Mouse (Mus musculus): ENCODE results near the gene Tmem117. TPM values are rescaled to one million over a fixed set of nuclear protein-coding genes. Genes with fewer than 3 reads are reported as not detected.

The Tmem117 gene
- polyA plus RNA-seq, 1 experiment, result 0.42 TPM

DNA sequence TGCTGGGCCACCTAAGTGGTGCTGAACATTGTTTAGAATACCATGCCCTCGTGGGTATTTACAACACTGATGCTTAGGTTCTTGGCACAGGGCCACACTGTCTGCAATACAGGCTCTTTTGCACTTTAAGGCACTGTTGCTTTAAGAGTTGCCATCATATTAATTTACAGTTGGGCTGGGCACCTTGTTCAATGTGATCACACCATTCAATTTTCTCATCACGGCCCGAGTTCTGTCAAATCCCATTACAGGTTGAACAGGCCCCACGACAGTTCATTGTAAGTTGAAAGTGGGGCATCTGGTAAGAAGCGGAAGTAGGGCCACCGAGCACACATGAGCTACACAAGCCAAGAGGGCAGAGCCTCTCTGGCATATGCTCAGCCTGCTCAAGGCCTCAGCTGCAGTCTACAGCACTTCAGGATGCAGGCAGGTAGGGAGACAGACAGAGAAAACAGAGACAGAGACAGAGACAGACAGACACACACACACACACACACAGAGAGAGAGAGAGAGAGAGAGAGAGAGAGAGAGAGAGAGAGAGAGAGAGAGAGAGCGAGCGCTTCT is 478.3 kb downstream of the Tmem117 start:
- H3K27ac ChIP-seq (ENCODE audit: control insufficient read depth, insufficient read depth, low read length), result no peak overlapping the region
- H3K36me3 ChIP-seq (ENCODE audit: control insufficient read depth, insufficient read depth, low read length), result no peaks in the 10 kb centered on the region
- WGBS, result 81% methylated on average over 8 of the region's 8 CpGs
- no peak for DNase-seq
- H3K4me1 ChIP-seq (replicated peaks; ENCODE audit: control insufficient read depth, insufficient read depth, low read length), result no peaks in the 10 kb centered on the region
- TF ChIP-seq CTCF (IDR thresholded peaks at IDR 0.05; ENCODE audit: borderline replicate concordance, control insufficient read depth, extremely low read depth, insufficient read depth, low read length, poor library complexity) (no peak), POLR2A (IDR thresholded peaks at IDR 0.05; ENCODE audit: control insufficient read depth, extremely low read depth, insufficient read depth, low read length, poor library complexity) (no peak)
- H3K27me3 ChIP-seq (ENCODE audit: control insufficient read depth, insufficient read depth, low read length), result no peaks in the 10 kb centered on the region
- no peak overlapping the region for H3K4me3 ChIP-seq (ENCODE audit: control insufficient read depth, insufficient read depth, low read length)

DNA sequence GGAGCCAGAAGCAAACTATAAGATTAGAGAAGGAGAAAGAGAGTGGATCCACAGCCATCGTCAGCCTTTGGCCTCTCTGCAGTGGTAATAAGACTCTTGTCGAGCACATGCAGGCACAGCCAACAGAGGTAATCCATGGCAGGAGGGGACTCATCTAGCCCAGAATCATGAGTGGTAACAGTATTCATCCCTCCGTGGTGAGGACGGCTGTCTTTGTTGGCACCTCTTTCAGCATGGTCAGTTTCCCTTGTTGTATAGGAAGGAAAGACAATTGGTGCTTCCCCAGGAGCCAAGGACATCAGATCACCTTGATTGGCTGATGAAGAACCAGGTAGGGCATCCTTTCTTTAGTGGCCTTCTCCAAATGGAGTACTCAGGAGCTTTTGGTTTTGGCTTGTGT is 479.6 kb downstream of the Tmem117 start:
- H3K4me3 ChIP-seq (ENCODE audit: control insufficient read depth, insufficient read depth, low read length), result no peak overlapping the region
- H3K36me3 ChIP-seq (ENCODE audit: control insufficient read depth, insufficient read depth, low read length), result no peaks in the 10 kb centered on the region
- no peaks in the 10 kb centered on the region for H3K27me3 ChIP-seq (ENCODE audit: control insufficient read depth, insufficient read depth, low read length)
- TF ChIP-seq POLR2A (IDR thresholded peaks at IDR 0.05; ENCODE audit: control insufficient read depth, extremely low read depth, insufficient read depth, low read length, poor library complexity) (no peak), CTCF (IDR thresholded peaks at IDR 0.05; ENCODE audit: borderline replicate concordance, control insufficient read depth, extremely low read depth, insufficient read depth, low read length, poor library complexity) (no peak)
- H3K4me1 ChIP-seq (replicated peaks; ENCODE audit: control insufficient read depth, insufficient read depth, low read length), result no peaks in the 10 kb centered on the region
- no peak for DNase-seq
- 93% methylated on average over 4 of the region's 4 CpGs for WGBS
- H3K27ac ChIP-seq (ENCODE audit: control insufficient read depth, insufficient read depth, low read length), result no peak overlapping the region

GRCm38 (mm10) chr15:95131401-95131800 is 502.4 kb downstream of the Tmem117 start:
- H3K36me3 ChIP-seq (ENCODE audit: control insufficient read depth, insufficient read depth, low read length), result no peaks in the 10 kb centered on the region
- no peak overlapping the region for H3K27ac ChIP-seq (ENCODE audit: control insufficient read depth, insufficient read depth, low read length)
- H3K4me1 ChIP-seq (replicated peaks; ENCODE audit: control insufficient read depth, insufficient read depth, low read length), result no peaks in the 10 kb centered on the region
- no peak for DNase-seq
- TF ChIP-seq CTCF (IDR thresholded peaks at IDR 0.05; ENCODE audit: borderline replicate concordance, control insufficient read depth, extremely low read depth, insufficient read depth, low read length, poor library complexity) (no peak), POLR2A (IDR thresholded peaks at IDR 0.05; ENCODE audit: control insufficient read depth, extremely low read depth, insufficient read depth, low read length, poor library complexity) (no peak)
- H3K27me3 ChIP-seq (ENCODE audit: control insufficient read depth, insufficient read depth, low read length), result no peaks in the 10 kb centered on the region
- WGBS, result 79% methylated on average over 4 of the region's 4 CpGs
- no peak overlapping the region for H3K4me3 ChIP-seq (ENCODE audit: control insufficient read depth, insufficient read depth, low read length)

- no peak for DNase-seq
- Histone ChIP-seq H3K4me1 (replicated peaks; ENCODE audit: control insufficient read depth, insufficient read depth, low read length) (no peaks in the 10 kb centered on the region), H3K36me3 (ENCODE audit: control insufficient read depth, insufficient read depth, low read length) (no peaks in the 10 kb centered on the region), H3K27ac (ENCODE audit: control insufficient read depth, insufficient read depth, low read length) (no peak overlapping the region), H3K4me3 (ENCODE audit: control insufficient read depth, insufficient read depth, low read length) (no peak overlapping the region), H3K27me3 (ENCODE audit: control insufficient read depth, insufficient read depth, low read length) (no peaks in the 10 kb centered on the region)
- no peak for TF ChIP-seq POLR2A (IDR thresholded peaks at IDR 0.05; ENCODE audit: control insufficient read depth, extremely low read depth, insufficient read depth, low read length, poor library complexity)
- no peak for TF ChIP-seq CTCF (IDR thresholded peaks at IDR 0.05; ENCODE audit: borderline replicate concordance, control insufficient read depth, extremely low read depth, insufficient read depth, low read length, poor library complexity)
- 96% methylated on average over 17 of the region's 17 CpGs for WGBS
These were observed 507.0 kb downstream of the Tmem117 start for GRCm38 (mm10) chr15:95135926-95136609.

GRCm38 (mm10) chr15:95137018-95137810 is 508.2 kb downstream of the Tmem117 start:
- TF ChIP-seq CTCF (IDR thresholded peaks at IDR 0.05; ENCODE audit: borderline replicate concordance, control insufficient read depth, extremely low read depth, insufficient read depth, low read length, poor library complexity) (no peak), POLR2A (IDR thresholded peaks at IDR 0.05; ENCODE audit: control insufficient read depth, extremely low read depth, insufficient read depth, low read length, poor library complexity) (no peak)
- no peaks in the 10 kb centered on the region for H3K4me1 ChIP-seq (replicated peaks; ENCODE audit: control insufficient read depth, insufficient read depth, low read length)
- no peak overlapping the region for H3K4me3 ChIP-seq (ENCODE audit: control insufficient read depth, insufficient read depth, low read length)
- no peak overlapping the region for H3K27ac ChIP-seq (ENCODE audit: control insufficient read depth, insufficient read depth, low read length)
- H3K36me3 ChIP-seq (ENCODE audit: control insufficient read depth, insufficient read depth, low read length), result no peaks in the 10 kb centered on the region
- H3K27me3 ChIP-seq (ENCODE audit: control insufficient read depth, insufficient read depth, low read length), result no peaks in the 10 kb centered on the region
- DNase-seq, result no peak
- WGBS, result 82% methylated on average over 10 of the region's 10 CpGs

GRCm38 (mm10) chr15:95138709-95139409 is 509.8 kb downstream of the Tmem117 start:
- no peaks in the 10 kb centered on the region for H3K36me3 ChIP-seq (ENCODE audit: control insufficient read depth, insufficient read depth, low read length)
- no peaks in the 10 kb centered on the region for H3K27me3 ChIP-seq (ENCODE audit: control insufficient read depth, insufficient read depth, low read length)
- H3K4me1 ChIP-seq (replicated peaks; ENCODE audit: control insufficient read depth, insufficient read depth, low read length), result no peaks in the 10 kb centered on the region
- no peak overlapping the region for H3K27ac ChIP-seq (ENCODE audit: control insufficient read depth, insufficient read depth, low read length)
- WGBS, result 86% methylated on average over 12 of the region's 12 CpGs
- no peak for TF ChIP-seq CTCF (IDR thresholded peaks at IDR 0.05; ENCODE audit: borderline replicate concordance, control insufficient read depth, extremely low read depth, insufficient read depth, low read length, poor library complexity)
- TF ChIP-seq POLR2A (IDR thresholded peaks at IDR 0.05; ENCODE audit: control insufficient read depth, extremely low read depth, insufficient read depth, low read length, poor library complexity), result no peak
- DNase-seq, result no peak
- H3K4me3 ChIP-seq (ENCODE audit: control insufficient read depth, insufficient read depth, low read length), result no peak overlapping the region
